Mouse (Mus musculus): ENCODE measurements around the gene Ptprd.

GRCm38 (mm10) chr4:77640022-77640421 is 571.7 kb downstream of the Ptprd start:
- no peak for TF ChIP-seq CTCF (IDR thresholded peaks at IDR 0.05; ENCODE audit: borderline replicate concordance, extremely low read depth, insufficient read depth, insufficient read length)
- TF ChIP-seq POLR2A (IDR thresholded peaks at IDR 0.05; ENCODE audit: borderline replicate concordance, extremely low read depth, insufficient read depth, insufficient read length, poor library complexity, severe bottlenecking), result no peak
